Mouse (Mus musculus): ENCODE measurements at regions not wholly inside any gene's neighbourhood (a gene's known extent, or its start where the extent isn't known, plus 50 kb on each side); places are given as distances from the start of the nearest gene placed in this dataset.

DNA sequence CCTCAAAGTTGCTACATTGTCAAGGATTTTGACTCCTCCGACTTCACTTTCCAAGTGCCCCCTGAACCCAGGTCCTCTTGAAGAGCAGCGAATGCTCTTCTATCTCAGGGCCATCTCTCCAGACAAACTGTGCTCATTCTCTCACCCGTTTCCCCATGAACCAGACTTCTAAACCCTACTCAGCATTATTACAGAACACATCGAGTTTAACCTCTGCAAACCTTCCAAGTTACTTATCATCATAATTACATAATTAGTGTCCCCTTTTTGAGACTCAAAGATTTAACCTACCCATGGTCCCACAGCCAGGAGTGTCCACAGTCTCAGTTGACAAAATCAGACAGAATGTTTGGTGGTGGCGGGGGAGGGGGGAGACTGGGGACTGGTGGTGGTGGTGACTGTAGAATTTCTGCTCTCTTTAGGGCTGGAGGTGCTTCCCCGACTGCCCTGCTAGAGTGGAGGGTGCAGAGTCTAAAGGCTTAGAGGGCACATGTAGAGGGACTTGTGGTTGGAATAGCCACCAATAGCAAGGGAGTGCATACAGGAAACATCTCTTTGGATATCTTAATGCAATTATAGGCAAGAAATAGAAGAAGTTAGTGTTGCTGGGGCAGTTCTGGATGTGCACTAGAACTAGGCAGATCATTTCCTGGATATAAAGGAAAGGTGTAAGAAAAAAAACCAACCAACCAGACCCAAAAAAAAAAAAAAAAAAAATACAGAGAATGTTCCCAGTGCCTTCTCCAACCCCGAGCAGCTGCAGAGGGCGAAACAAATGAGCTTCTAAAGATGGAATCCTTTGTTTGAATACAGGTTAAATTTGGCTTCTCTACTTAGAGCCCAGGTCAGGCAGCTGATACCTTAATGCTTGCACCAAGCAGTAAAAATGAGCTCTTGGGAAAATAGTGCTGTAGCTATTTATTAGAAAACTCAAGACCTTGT is 96.4 kb upstream of the Fut8 start:
- TF ChIP-seq CTCF (IDR thresholded peaks at IDR 0.05; ENCODE audit: control insufficient read depth, insufficient read depth, insufficient replicate concordance, low read depth, low read length) (no peak), POLR2A (IDR thresholded peaks at IDR 0.05; ENCODE audit: control insufficient read depth, low read depth, low read length) (no peak)
